Mouse (Mus musculus) olfactory bulb, adult 2 months (tissue): ENCODE results near the gene Ralgapa2.

ENCODE experiments used
- CTCF ChIP-seq: fragments of 200-500 bp; IDR thresholded peaks from 2 replicates; pipeline ENCODE4 v1.5.1; 2012; ENCODE audit warnings: low read depth, mild to moderate bottlenecking, low read length, moderate library complexity; ENCODE audit not compliant: insufficient read depth
- POLR2A ChIP-seq: fragments of 200-500 bp; IDR thresholded peaks from 2 replicates; pipeline ENCODE4 v1.6.1; 2012; ENCODE audit warnings: mild to moderate bottlenecking, low read depth, low read length, moderate library complexity; ENCODE audit not compliant: insufficient read depth

DNA sequence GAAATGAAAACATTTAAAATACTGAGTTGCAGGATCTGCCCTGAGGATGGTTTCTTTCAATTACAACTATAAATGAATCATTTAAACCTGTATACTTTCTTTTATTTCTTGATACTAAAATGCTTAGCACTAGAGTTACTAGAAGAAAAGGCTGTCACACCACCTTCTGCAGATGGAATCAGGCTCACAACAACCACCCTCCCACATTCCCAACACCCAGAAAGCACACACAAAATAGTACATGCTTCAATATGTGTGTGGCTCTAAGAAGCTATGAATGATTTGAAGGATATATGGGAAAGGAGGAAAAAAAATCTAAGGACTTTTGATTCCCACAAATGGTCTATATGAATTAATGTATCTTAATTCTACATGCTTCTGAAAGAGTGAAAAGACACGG lies 174.6 kb downstream of the Ralgapa2 start:
- TF ChIP-seq CTCF, result no peak
- no peak for TF ChIP-seq POLR2A
